Mouse (Mus musculus): ENCODE data around the gene Gm20388.

GRCm38 (mm10) chr8:120284265-120284664 is 373.6 kb downstream of the Gm20388 start:
- TF ChIP-seq CTCF (IDR thresholded peaks at IDR 0.05; ENCODE audit: low read depth): no peak
- no peak for TF ChIP-seq EP300 (optimal IDR thresholded peaks at IDR 0.05)
